Mouse (Mus musculus) ovary, adult 2 months (tissue): ENCODE results near the gene Bnc1. TPM values are rescaled to one million over a fixed set of nuclear protein-coding genes. Genes with fewer than 3 reads are reported as not detected.

ENCODE experiments used
- polyA plus RNA-seq: library from polyadenylated mRNA; depleted of rRNA; stranded (reverse); fragments of >200 nt; gene quantifications from 2 replicates; pipeline ENCODE4 v1.2.3, GENCODE M21; 2012; rRNA removed

The Bnc1 gene
- 3.5 and 3.6 TPM in 2 replicates for polyA plus RNA-seq

DNA sequence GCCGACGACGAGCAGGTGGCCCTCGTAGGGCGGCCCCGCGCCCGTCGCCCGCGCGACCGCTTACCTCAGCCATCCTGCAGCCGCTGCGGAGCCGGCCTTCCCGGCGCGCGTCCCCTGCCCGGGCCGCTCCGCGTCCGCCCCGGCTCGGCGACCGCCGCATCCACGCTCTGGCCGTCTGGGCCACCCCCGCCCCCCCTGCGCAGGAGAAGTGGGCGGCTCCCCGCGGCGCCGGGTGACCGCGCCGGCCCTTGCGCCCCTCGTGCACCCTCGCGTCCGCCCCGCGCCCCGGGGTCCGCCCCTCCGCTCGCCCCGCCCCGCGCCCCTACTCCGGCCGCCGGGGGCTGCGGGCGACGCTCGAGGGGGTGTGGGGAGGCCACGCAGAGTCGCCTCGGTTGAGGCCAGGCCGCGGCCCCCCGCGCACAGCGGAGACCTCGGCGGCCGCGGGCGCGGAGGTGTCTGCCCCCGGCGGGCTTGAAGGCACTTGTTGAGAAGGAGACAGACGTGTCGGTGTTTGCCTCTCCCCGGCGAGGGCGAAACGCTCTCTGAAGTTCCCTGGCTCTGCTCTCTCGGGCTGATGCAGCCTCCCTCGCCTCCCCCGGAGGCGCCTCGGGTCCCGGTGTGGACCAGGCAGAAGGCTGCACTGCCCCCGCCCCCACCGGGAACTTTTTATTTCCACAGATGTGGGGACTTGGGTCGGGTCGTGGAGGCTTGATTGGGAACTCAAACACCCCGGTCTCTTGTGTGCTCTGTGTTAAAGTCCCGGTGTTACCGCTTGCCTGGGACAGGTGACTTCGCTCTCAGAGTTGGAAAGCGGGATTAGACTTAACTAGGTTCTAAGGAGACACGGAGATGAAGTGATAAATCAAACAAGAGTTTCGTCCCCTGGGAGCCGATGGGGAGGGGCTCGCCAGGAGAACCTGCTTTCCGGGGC, at the start of gene Bnc1:
Bnc1 (minus strand) TSS at position 162 of the 931 bp plus-strand sequence.

GRCm38 (mm10) chr7:81934267-81934745, 57.8 kb downstream of the Bnc1 start, which contains the start of gene Hdgfl3:
Gene Hdgfl3, minus strand, starts transcription at chr7:81934473.

Other genes with a start within 250 kb of the Bnc1 start
- 5.5 and 6.7 TPM in 2 replicates for gene Ramac, start 229.4 kb downstream of the Bnc1 start, polyA plus RNA-seq
- 26.9 and 39.6 TPM in 2 replicates for gene 3110040N11Rik, start 202.8 kb downstream of the Bnc1 start, polyA plus RNA-seq
- 45.9 and 67.0 TPM in 2 replicates for gene Btbd1, start 162.9 kb downstream of the Bnc1 start, polyA plus RNA-seq
- gene Gm10160, start 136.5 kb downstream of the Bnc1 start, polyA plus RNA-seq = not detected in 2 replicates
- gene Tm6sf1, start 133.3 kb downstream of the Bnc1 start, polyA plus RNA-seq = 51.8 and 65.4 TPM in 2 replicates
- 10.8 and 16.7 TPM in 2 replicates for gene Hdgfl3, start 57.8 kb downstream of the Bnc1 start, polyA plus RNA-seq
- 0.77 and 1.2 TPM in 2 replicates for gene Sh3gl3, start 181.5 kb upstream of the Bnc1 start, polyA plus RNA-seq